Mouse (Mus musculus) bone marrow macrophage, adult 2 months (primary cell): Measurements from ENCODE around the gene Nol7.

Experiments used
- CTCF ChIP-seq: IDR thresholded peaks from 2 replicates; pipeline ENCODE4 v1.5.1; 2012; ENCODE audit warnings: low read depth, mild to moderate bottlenecking, low read length, moderate library complexity
- POLR2A ChIP-seq: IDR thresholded peaks from 2 replicates; pipeline ENCODE4 v1.6.1; 2012; ENCODE audit warnings: mild to moderate bottlenecking, low read depth, low read length, borderline replicate concordance

DNA sequence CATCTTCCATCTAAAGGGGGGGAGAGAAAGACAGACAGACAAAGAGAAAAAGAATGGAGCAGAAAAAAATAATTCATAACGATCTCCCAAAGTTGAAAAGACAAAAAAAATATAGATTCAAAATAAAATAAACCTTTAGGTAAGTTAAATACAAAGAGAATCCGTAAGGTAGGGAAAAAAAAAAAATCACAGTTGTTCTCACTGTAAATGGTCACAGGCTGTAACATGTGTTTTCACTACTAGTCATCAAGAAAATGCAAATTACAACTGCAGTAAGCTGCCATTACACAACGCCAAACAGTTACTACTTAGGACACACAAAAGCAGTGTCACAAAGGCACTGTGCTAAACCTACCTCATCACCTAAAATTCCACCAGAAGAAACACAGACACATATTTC, 46.5 kb downstream of the Nol7 start:
- TF ChIP-seq POLR2A, result no peak
- TF ChIP-seq CTCF, result no peak
